Mouse (Mus musculus): Measurements from ENCODE around the gene Kcnmb2.

The Kcnmb2 gene

DNA sequence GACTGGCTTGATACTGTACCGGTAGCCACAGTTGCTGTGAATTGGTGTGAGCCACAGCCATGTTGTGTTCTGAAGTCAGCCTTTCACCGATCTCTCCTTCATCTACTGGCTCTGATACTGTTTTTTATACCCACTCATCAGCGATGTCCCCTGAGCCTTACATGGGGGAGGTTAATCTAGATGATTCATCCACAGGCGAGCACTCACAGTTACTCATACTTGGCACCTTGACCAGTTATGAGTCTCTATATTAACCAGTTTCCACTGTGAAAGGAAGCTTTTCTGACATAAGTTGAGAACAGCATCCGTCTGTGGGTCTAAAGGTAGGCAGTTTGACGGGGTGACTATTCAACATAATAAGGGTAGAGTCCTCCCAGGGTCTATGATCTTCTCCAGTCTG lies 118.7 kb downstream of the Kcnmb2 start:
- DNase-seq = no peak

DNA sequence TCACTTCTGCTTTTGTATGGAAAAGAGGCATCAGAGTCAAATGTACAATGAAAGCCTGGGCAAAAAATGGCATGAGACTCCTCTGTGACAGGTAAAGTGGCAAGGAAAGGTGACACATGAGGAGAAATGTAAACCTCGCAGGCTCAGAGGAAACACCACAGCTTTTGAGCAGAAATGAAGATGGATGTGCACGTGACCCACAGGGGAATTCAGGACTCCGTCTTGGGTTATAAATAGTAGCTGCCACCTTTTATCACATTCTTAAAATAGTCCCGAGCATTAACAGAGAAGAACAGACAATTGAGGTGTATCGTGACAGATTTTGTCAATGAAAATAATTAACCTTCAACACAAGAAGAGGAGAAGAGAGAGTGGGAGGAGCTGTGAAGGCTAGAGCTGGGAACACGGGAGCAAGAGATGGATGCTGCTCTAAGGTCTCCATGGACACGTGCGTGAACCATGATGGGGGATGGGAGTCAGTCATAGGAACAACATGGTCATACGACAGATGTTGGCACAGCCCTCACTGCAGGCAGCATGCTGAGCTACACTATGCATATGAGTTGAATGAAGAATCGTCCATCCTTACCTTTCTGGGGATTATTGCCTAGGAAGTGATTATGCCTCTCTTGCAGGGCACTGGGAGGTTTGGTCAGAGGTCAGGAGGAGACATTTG lies 127.2 kb downstream of the Kcnmb2 start:
- DNase-seq = no peak

GRCm38 (mm10) chr3:32032381-32032780 lies 130.1 kb downstream of the Kcnmb2 start:
- no peak for DNase-seq

DNA sequence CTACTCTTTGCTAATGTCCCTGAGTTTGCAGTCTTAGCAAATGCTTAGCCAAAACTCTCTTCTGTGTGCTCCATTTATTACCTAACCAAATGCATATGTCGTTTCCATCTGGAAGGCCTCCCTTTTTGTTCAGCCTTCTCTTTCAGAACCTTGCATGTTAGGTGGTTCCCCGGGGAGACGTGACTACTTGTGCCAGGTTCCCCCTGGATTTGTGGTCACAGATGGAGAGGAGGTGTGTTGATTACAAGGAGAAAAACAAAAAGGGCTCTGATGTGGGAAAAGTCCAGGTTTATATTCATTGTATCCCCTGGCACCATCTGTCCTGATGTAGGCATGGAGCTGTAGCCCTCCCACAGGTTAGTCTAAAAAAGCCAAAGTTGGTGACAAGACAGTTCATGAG lies 141.5 kb downstream of the Kcnmb2 start:
- no peak for DNase-seq

DNA sequence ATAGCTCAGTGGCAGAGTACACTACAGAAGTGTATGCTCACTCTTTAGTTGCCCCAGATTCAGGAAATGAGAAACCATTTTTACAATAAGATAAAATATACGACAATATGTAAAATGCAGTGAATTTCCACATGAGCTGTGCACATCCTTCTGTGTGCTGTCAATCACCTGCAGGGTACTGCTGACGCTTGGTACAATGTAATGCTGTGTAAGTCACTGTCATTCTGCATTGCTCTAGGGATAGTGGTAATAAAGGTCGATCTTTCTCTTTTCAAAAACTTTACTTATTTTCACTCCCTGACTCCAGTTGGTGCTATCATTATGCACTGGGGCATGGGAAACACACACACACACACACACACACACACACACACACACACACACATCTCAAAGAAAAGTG lies 146.5 kb downstream of the Kcnmb2 start:
- no peak for DNase-seq

DNA sequence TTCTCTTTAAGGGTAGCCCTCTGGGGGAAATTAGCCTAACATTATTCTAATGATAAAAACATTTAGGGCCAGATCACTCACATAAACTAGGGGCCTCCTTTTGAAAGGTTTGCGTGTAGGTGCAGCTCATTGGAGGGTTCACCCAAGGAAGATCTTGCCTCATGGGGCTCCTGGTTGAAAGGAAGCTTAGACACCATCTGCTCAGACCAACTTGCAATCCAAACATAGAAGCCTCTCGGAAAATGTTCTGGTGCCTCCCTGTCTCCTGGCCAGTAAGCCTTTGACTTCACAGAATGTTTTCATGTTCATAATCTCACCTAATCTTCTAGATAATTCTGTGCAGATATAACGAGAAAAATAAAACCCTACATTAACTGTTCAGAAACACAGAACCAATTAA lies 150.3 kb downstream of the Kcnmb2 start:
- DNase-seq = no peak

- DNase-seq = no peak
Measured at GRCm38 (mm10) chr3:32053610-32054241, 151.4 kb downstream of the Kcnmb2 start.

- DNase-seq = no peak
Measured at GRCm38 (mm10) chr3:32059888-32060656, 157.8 kb downstream of the Kcnmb2 start.

GRCm38 (mm10) chr3:32062685-32063084 lies 160.4 kb downstream of the Kcnmb2 start:
- no peak for DNase-seq

DNA sequence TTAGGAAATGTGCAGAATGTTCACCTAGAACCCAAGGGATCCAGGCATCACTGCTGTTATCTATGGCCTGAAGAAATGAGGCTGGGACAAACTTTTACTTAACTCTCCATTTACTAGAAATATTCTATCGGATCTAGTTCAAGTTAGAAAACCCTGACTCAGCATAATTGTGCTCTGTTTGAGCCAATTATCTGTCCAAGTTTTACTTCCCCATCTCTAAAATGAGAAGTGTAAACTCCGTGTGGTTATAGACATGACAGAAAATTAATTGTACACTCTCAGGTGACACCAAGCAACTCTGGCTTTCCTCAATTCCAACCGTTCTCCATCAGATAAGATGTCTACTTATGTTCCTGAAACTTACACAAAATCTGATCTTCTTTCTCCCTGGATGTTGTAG lies 161.0 kb downstream of the Kcnmb2 start:
- DNase-seq = no peak

DNA sequence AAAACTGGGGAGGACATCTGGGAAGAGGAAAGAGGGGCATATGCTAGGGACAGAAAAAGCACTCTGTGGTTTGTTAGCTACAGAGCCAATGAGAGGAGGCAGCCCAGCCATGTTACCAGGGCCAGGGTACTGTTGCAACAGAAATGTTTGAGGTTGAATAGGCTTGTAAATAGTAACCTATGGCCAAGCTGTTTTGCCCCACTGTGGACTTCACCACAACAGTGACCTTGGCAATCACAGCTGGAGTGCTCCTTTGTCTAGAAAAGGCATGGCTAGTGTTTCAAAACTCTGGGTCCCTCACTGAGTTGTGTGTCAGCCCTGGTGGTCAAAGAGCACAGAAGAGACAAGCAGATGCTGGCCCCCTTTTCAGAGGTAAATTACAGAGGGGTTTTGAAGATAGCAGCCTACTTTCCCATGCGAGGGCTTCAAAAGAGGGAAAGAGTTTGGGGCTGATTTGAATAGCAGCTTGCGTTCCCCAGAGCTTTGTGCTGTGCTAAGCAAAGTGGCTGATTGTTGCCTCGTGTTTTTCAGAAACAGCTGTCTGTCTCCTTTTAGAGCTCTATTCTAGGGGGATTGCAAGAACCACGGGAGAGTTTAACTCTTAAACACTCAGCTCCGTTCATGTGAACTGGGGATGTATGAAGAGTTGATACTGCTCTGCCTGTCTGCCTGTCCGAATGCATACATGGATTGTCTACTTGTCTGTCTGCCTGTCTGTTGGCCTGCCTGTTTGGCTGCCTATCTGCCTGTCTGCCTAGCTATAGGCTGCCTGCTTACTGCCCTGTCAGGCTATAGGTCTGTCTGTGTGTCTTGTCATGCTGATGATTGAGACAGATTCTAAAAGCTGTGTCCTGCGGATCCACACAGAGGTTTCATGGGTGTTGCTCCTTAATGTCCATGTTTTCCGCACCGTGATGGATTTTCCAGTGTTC lies 165.0 kb downstream of the Kcnmb2 start:
- DNase-seq = no peak

GRCm38 (mm10) chr3:32073881-32074280 lies 171.6 kb downstream of the Kcnmb2 start:
- no peak for DNase-seq

- no peak for DNase-seq
Measured at GRCm38 (mm10) chr3:32088762-32089161, 186.5 kb downstream of the Kcnmb2 start.

DNA sequence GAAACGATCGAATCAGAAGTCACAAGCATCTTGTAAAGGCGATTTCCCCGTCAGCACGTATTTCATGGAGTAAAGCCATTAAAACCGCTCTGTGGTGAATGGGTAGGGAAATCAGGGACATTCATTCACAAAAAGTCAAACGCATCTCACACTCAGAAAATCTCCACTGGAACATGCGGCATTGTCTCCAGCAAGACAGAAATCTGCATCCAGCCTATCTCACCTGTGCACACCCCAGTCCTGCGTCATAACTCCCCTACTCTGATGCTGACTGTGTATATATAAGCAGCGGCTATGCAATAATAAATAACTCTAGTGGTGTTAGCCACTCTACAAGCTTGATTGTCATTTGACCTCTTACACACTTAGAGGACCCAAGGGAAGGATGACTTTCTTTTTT lies 199.1 kb downstream of the Kcnmb2 start:
- DNase-seq = no peak

DNA sequence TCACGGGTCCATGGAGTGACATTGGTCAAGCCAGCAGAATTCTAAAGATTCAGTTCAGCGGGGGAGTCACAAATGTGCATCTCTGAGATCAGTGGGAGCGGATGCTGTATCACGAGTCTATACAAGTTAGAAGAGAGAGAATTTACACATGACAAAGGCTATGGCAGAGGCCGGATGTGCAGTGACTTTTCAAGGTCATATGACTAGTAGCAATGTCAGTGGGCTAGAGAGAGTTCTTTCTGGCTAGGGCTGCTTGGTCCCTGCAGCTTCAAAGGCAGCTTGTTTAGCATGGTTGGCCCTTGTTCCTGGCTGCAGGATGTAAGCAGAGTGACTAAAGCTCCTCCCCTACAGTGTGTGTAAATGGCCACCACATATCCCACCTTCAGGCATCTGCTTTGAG lies 217.5 kb downstream of the Kcnmb2 start:
- no peak for DNase-seq

DNA sequence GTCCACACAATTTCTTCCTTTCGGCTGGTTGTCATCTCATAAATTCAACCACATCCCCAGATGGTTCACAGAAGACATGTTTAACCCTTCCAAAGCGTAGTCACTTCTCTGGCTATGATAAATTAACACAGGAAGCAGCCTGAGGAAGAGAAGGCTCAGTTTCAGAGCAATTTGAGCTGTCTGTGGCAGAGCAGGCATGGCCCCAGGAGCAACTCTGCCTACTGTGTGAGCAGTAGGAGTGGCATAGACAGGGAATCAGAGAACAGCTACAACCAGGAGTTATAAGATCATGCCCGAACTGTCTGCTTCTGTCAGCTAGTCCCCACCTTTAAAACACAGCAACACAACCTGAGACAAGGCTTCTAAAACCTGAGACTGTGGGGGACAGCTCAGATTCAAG lies 219.4 kb downstream of the Kcnmb2 start:
- no peak for DNase-seq

GRCm38 (mm10) chr3:32125431-32125830 lies 223.1 kb downstream of the Kcnmb2 start:
- no peak for DNase-seq

- DNase-seq = no peak
Measured at GRCm38 (mm10) chr3:32128391-32128790, 226.1 kb downstream of the Kcnmb2 start.

DNA sequence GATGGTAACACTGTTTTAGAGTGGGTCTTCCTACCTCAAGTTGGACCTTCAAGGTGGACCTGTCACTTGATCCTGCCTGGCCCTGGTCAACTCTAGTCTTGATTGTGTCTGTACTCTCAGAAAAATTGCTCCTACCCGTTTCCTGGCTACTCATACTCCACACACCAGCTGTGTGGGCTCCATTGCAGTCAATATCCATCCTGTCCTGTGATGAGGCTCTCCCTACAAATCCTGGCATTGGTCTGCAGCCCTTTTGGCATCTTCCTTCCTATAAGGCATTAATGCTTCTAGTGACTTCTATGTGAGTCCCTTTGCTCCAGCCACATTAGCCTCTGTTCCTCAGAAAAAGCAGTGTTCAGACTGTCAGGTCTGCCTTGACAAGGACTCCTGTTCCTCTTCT lies 228.4 kb downstream of the Kcnmb2 start:
- DNase-seq = no peak

DNA sequence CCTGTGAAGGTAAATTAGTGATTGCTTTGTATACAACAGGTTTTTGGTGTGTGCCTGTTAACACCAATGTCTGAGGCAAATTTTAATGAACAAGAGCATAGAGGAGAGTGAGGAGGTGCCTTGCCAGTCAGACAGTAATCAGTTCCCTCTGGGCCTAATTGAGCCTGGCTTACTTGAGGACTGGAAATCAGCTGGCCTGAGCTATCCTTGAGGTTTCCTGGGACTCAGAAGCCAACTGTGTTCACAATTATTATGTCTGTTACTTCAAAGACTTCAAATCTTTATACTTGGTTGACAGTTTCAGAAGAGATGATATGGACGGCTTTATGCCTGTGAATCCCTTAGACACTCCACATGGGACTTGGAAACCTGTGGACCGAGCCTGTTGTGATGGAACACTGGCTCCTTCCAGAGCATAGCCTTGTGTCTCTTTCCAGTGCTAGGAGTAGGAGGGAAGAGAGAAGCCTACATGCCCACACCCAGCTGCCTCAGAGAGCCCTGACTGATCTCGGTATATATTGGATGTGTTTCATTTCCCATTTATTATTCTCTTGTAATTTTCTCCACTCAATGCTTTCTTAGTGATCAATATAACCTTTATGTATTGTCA lies 230.2 kb downstream of the Kcnmb2 start:
- DNase-seq = no peak

DNA sequence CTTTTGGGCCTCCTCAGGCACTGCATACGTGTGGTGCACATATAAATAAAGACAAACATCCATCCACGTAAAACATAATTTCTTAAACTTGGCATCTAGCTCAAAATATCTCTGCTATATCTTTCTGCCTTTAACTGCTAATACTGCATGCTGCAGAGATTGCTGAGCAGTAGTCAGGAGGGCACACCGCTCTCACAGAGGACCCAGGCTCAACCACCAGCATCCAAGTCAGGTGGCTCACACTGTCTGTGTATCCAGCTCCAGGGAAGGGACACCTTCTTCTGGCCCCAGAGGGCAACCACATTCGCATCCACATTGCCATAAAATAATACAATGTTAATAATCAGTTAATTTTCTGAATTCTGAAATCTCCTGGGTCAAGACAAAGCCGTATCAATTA lies 241.9 kb downstream of the Kcnmb2 start:
- DNase-seq = no peak

- no peak for DNase-seq
Measured at GRCm38 (mm10) chr3:32144655-32145054, 242.3 kb downstream of the Kcnmb2 start.

DNA sequence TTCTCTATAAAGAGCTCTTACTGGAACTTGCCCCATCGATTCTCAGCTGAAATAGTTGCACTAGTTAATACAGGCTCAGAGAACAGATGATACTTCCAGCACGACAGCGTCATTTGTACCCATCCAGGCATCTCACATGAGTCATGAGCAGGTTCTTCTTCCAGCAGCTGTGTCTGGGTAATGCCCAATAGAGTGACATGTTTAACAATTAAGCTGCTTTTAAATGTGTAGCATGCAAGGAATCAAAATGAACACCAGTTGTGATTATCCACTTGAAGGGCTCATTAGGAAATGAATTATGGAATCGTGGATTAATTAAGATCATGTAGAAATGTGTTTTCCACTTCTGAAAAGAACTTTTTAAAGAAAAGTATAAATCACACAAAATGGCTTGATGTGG lies 245.4 kb downstream of the Kcnmb2 start:
- DNase-seq = no peak

All from kidney, postnatal 10 days (tissue).